ENCODE assay signal across 8 mouse cellular contexts in the genomic region with DNA sequence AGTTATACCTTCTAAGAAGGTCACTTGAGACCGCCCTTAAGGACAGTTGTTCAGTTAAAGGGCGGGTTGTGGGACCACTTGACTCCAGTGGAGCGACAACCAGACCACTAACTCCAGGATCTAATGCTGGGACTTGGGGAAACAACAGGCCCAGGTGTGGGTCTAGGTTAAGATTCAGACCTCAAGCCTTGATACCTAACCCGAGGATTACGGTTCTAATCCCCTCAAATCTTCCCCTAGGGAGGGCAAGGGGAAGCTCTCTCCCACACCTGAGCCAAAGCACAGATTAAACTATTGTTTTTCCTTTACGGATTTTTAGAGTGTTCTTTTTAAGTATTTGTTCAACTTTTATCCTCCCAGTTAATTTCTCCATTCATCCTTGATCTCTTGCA. TPM values are rescaled to one million over a fixed set of nuclear protein-coding genes. Genes with fewer than 3 reads are reported as not detected.
DNase-seq lines count a peak whose midpoint lies in the region; ATAC-seq and TF ChIP-seq lines count a peak whose summit lies in the region.

No protein-coding gene starts in this region.

- H3K27me3 ChIP-seq in lung, embryonic 14.5 days (ENCODE audit: insufficient read depth, low read length) = no peaks in the 10 kb centered on the region
- H3K27me3 ChIP-seq in embryonic facial prominence, embryonic 15.5 days = no peaks in the 10 kb centered on the region
- H3K27me3 ChIP-seq in intestine, postnatal 0 days (replicated peaks; ENCODE audit: control insufficient read depth, insufficient read depth, low read length) = no peaks in the 10 kb centered on the region
- H3K27me3 ChIP-seq in neural tube, embryonic 13.5 days = no peaks in the 10 kb centered on the region

- no peaks in the 10 kb centered on the region for H3K9me3 ChIP-seq in lung, embryonic 14.5 days (ENCODE audit: low read depth, low read length)
- H3K9me3 ChIP-seq in embryonic facial prominence, embryonic 15.5 days (replicated peaks) = no peaks in the 10 kb centered on the region
- H3K9me3 ChIP-seq in intestine, postnatal 0 days (ENCODE audit: control insufficient read depth) = no peaks in the 10 kb centered on the region
- no peaks in the 10 kb centered on the region for H3K9me3 ChIP-seq in neural tube, embryonic 13.5 days

- no peak for TF ChIP-seq CTCF in lung, embryonic 14.5 days (IDR thresholded peaks at IDR 0.05; ENCODE audit: low read depth)
- no peak for TF ChIP-seq CTCF in intestine, postnatal 0 days (IDR thresholded peaks at IDR 0.05; ENCODE audit: low read depth)

- no peak overlapping the region for H3K27ac ChIP-seq in lung, embryonic 14.5 days (ENCODE audit: low read depth)
- H3K27ac ChIP-seq in embryonic facial prominence, embryonic 15.5 days (replicated peaks) = no peak overlapping the region
- no peak overlapping the region for H3K27ac ChIP-seq in intestine, postnatal 0 days (ENCODE audit: low read depth, low read length)
- no peak overlapping the region for H3K27ac ChIP-seq in neural tube, embryonic 13.5 days (replicated peaks)

- peak overlapping the region; percentile 21; the same call in 1 of the 2 replicates for H3K9ac ChIP-seq in lung, embryonic 14.5 days
- H3K9ac ChIP-seq in embryonic facial prominence, embryonic 15.5 days = no peak overlapping the region
- no peak overlapping the region for H3K9ac ChIP-seq in intestine, postnatal 0 days (ENCODE audit: low read depth, low read length)
- peak overlapping the region; percentile 58; the same call in 1 of the 2 replicates for H3K9ac ChIP-seq in neural tube, embryonic 13.5 days

- H3K36me3 ChIP-seq in lung, embryonic 14.5 days (ENCODE audit: insufficient read depth) = no peaks in the 10 kb centered on the region
- H3K36me3 ChIP-seq in embryonic facial prominence, embryonic 15.5 days = no peaks in the 10 kb centered on the region
- H3K36me3 ChIP-seq in intestine, postnatal 0 days (ENCODE audit: control insufficient read depth, insufficient read depth) = no peaks in the 10 kb centered on the region
- no peaks in the 10 kb centered on the region for H3K36me3 ChIP-seq in neural tube, embryonic 13.5 days

- WGBS in lung, embryonic 14.5 days = 26% methylated on average over 6 of the region's 6 CpGs
- 28% methylated on average over 6 of the region's 6 CpGs for WGBS in embryonic facial prominence, embryonic 15.5 days
- 39% methylated on average over 6 of the region's 6 CpGs for WGBS in intestine, postnatal 0 days
- 33% methylated on average over 6 of the region's 6 CpGs for WGBS in neural tube, embryonic 13.5 days

- ATAC-seq in lung, embryonic 14.5 days (ENCODE audit: insufficient read depth) = peak; percentile 18; the same call in 1 of the 2 replicates
- no peak for ATAC-seq in embryonic facial prominence, embryonic 15.5 days (ENCODE audit: insufficient number of reproducible peaks, low FRiP score, low TSS enrichment, low read depth)
- no peak for ATAC-seq in intestine, postnatal 0 days
- ATAC-seq in neural tube, embryonic 13.5 days (ENCODE audit: low read depth) = no peak
- ATAC-seq in cerebellum, adult (ENCODE audit: insufficient number of reproducible peaks, low FRiP score, low TSS enrichment) = no peak

- H3K4me1 ChIP-seq in lung, embryonic 14.5 days (ENCODE audit: insufficient read depth) = no peaks in the 10 kb centered on the region; the same call in 1 of the 2 replicates
- peaks cover 12% of the 10 kb centered on the region for H3K4me1 ChIP-seq in embryonic facial prominence, embryonic 15.5 days
- H3K4me1 ChIP-seq in intestine, postnatal 0 days (replicated peaks; ENCODE audit: control insufficient read depth, insufficient read depth, low read length) = peaks cover 6% of the 10 kb centered on the region
- peaks cover 13% of the 10 kb centered on the region for H3K4me1 ChIP-seq in neural tube, embryonic 13.5 days (replicated peaks)

- peak overlapping the region; percentile 44 for H3K4me3 ChIP-seq in lung, embryonic 14.5 days (ENCODE audit: low read depth, low read length)
- H3K4me3 ChIP-seq in embryonic facial prominence, embryonic 15.5 days (replicated peaks) = peak overlapping the region; percentile 51
- peak overlapping the region; percentile 25 for H3K4me3 ChIP-seq in intestine, postnatal 0 days (ENCODE audit: low read depth, low read length)
- H3K4me3 ChIP-seq in neural tube, embryonic 13.5 days = peak overlapping the region; percentile 45

- peak overlapping the region; percentile 73 for H3K4me2 ChIP-seq in lung, embryonic 14.5 days
- H3K4me2 ChIP-seq in embryonic facial prominence, embryonic 15.5 days (replicated peaks) = peak overlapping the region; percentile 72
- H3K4me2 ChIP-seq in intestine, postnatal 0 days (replicated peaks; ENCODE audit: low read depth) = peak overlapping the region; percentile 64
- H3K4me2 ChIP-seq in neural tube, embryonic 13.5 days = peak overlapping the region; percentile 61

- DNase-seq in lung, embryonic 14.5 days = no peak
- no peak for DNase-seq in lung, postnatal 25 days (ENCODE audit: low spot score)
- DNase-seq in frontal cortex, postnatal 14 days (ENCODE audit: low spot score in 2 of 2) = no peak
- no peak for DNase-seq in urinary bladder, postnatal 36 days (ENCODE audit: low spot score in 2 of 2)

RNA-seq across cellular contexts. Expression of a gene that starts 0.9 kb away (rescaled TPM):
- polyA plus RNA-seq in lung, embryonic 14.5 days (2014; fragmentation: Nextera tagmentation; extraction: Ambion mirVana) = 49.9 TPM in 2 replicates
- 49.5 and 52.3 TPM in 2 replicates for polyA plus RNA-seq in embryonic facial prominence, embryonic 15.5 days (2015; fragmentation: Nextera tagmentation; extraction: Ambion mirVana)
- 13.6 and 16.5 TPM in 2 replicates for polyA plus RNA-seq in intestine, postnatal 0 days (2015; fragmentation: Nextera tagmentation; extraction: Ambion mirVana)
- 27.6 and 33.7 TPM in 2 replicates for polyA plus RNA-seq in neural tube, embryonic 13.5 days (2015; fragmentation: Nextera tagmentation; extraction: Ambion mirVana)

RNA-seq across cellular contexts. Expression of a gene that starts 6.1 kb away (rescaled TPM):
- 3.9 and 4.0 TPM in 2 replicates for polyA plus RNA-seq in lung, embryonic 14.5 days (2014; fragmentation: Nextera tagmentation; extraction: Ambion mirVana)
- 6.0 and 10.0 TPM in 2 replicates for polyA plus RNA-seq in embryonic facial prominence, embryonic 15.5 days (2015; fragmentation: Nextera tagmentation; extraction: Ambion mirVana)
- polyA plus RNA-seq in intestine, postnatal 0 days (2015; fragmentation: Nextera tagmentation; extraction: Ambion mirVana) = 1.9 and 2.3 TPM in 2 replicates
- polyA plus RNA-seq in neural tube, embryonic 13.5 days (2015; fragmentation: Nextera tagmentation; extraction: Ambion mirVana) = 2.0 and 2.5 TPM in 2 replicates

RNA-seq across cellular contexts. Expression of a gene that starts 16.8 kb away (rescaled TPM):
- polyA plus RNA-seq in lung, embryonic 14.5 days (2014; fragmentation: Nextera tagmentation; extraction: Ambion mirVana) = 21.6 and 23.9 TPM in 2 replicates
- polyA plus RNA-seq in embryonic facial prominence, embryonic 15.5 days (2015; fragmentation: Nextera tagmentation; extraction: Ambion mirVana) = 8.0 and 9.7 TPM in 2 replicates
- 2.6 and 3.4 TPM in 2 replicates for polyA plus RNA-seq in intestine, postnatal 0 days (2015; fragmentation: Nextera tagmentation; extraction: Ambion mirVana)
- 14.4 and 14.8 TPM in 2 replicates for polyA plus RNA-seq in neural tube, embryonic 13.5 days (2015; fragmentation: Nextera tagmentation; extraction: Ambion mirVana)

RNA-seq across cellular contexts. Expression of a gene that starts 34.2 kb away (rescaled TPM):
- 36.8 and 43.3 TPM in 2 replicates for polyA plus RNA-seq in lung, embryonic 14.5 days (2014; fragmentation: Nextera tagmentation; extraction: Ambion mirVana)
- polyA plus RNA-seq in embryonic facial prominence, embryonic 15.5 days (2015; fragmentation: Nextera tagmentation; extraction: Ambion mirVana) = 26.1 and 27.5 TPM in 2 replicates
- polyA plus RNA-seq in intestine, postnatal 0 days (2015; fragmentation: Nextera tagmentation; extraction: Ambion mirVana) = 6.4 and 7.2 TPM in 2 replicates
- 19.1 and 21.9 TPM in 2 replicates for polyA plus RNA-seq in neural tube, embryonic 13.5 days (2015; fragmentation: Nextera tagmentation; extraction: Ambion mirVana)

RNA-seq across cellular contexts. Expression of a gene that starts 41.7 kb away (rescaled TPM):
- polyA plus RNA-seq in lung, embryonic 14.5 days (2014; fragmentation: Nextera tagmentation; extraction: Ambion mirVana) = 59.3 and 63.6 TPM in 2 replicates
- polyA plus RNA-seq in embryonic facial prominence, embryonic 15.5 days (2015; fragmentation: Nextera tagmentation; extraction: Ambion mirVana) = 43.7 and 53.5 TPM in 2 replicates
- polyA plus RNA-seq in intestine, postnatal 0 days (2015; fragmentation: Nextera tagmentation; extraction: Ambion mirVana) = 9.4 and 10.7 TPM in 2 replicates
- polyA plus RNA-seq in neural tube, embryonic 13.5 days (2015; fragmentation: Nextera tagmentation; extraction: Ambion mirVana) = 49.6 and 52.8 TPM in 2 replicates

Comparison
In these comparisons a context has a peak if more than half of its experiments do, and no peak if none do; other contexts are left out.
1. H3K9ac ChIP-seq: peak in lung, embryonic 14.5 days (single experiment) and neural tube, embryonic 13.5 days (single experiment); none in embryonic facial prominence, embryonic 15.5 days (single experiment) and intestine, postnatal 0 days (single experiment).
2. Peak in every context shown above with its lines, with median percentiles within 50 percentile points of each other: H3K4me2 ChIP-seq and H3K4me3 ChIP-seq.